Mouse (Mus musculus): ENCODE measurements around the gene Sult5a1. TPM values are rescaled to one million over a fixed set of nuclear protein-coding genes. Genes with fewer than 3 reads are reported as not detected.

The Sult5a1 gene
- polyA plus RNA-seq, 1 experiment from 2014 or later: 12.1 TPM

GRCm38 (mm10) chr8:123156070-123156773 is 1.9 kb downstream of the Sult5a1 start:
- H3K4me2 ChIP-seq (replicated peaks): no peak overlapping the region
- H3K36me3 ChIP-seq: no peaks in the 10 kb centered on the region
- H3K9ac ChIP-seq: no peak overlapping the region
- peak; percentile 71 for ATAC-seq
- no peaks in the 10 kb centered on the region for H3K27me3 ChIP-seq (replicated peaks)
- H3K27ac ChIP-seq: no peak overlapping the region
- WGBS: 64% methylated on average over 9 of the region's 9 CpGs
- H3K9me3 ChIP-seq: no peaks in the 10 kb centered on the region
- no peak overlapping the region for H3K4me3 ChIP-seq (replicated peaks)
- H3K4me1 ChIP-seq (replicated peaks): peaks cover 23% of the 10 kb centered on the region

DNA sequence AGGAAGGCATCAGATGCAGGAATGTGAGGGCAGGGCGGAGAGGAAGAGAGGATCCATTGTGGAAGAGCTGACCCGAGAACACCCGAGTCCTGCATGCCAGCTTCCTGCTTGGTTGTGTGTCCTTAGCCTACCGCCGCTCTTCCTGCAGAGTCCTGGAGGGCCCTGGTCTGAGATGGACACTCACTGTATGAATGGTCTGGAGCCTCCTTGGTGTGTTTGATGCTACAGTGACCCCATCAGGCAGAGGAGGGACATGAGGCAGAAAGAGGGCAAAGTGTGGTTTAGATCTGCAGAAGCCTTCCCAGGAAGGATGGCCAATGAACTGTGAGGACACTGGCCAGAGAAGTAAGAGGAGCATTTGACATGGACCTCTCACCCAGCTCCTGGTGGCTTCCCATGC is 2.9 kb downstream of the Sult5a1 start:
- Histone ChIP-seq H3K27me3 (replicated peaks) (no peaks in the 10 kb centered on the region), H3K9ac (no peak overlapping the region), H3K9me3 (no peaks in the 10 kb centered on the region), H3K27ac (no peak overlapping the region), H3K4me2 (replicated peaks) (no peak overlapping the region), H3K36me3 (no peaks in the 10 kb centered on the region), H3K4me1 (replicated peaks) (peaks cover 23% of the 10 kb centered on the region), H3K4me3 (replicated peaks) (no peak overlapping the region)
- ATAC-seq: no peak
- 73% methylated on average over 5 of the region's 5 CpGs for WGBS

GRCm38 (mm10) chr8:123150737-123151171 is 7.4 kb downstream of the Sult5a1 start:
- H3K9ac ChIP-seq: no peak overlapping the region
- H3K9me3 ChIP-seq: no peaks in the 10 kb centered on the region
- H3K4me1 ChIP-seq (replicated peaks): peaks cover 5% of the 10 kb centered on the region; the same call in 1 of the 2 replicates
- H3K27me3 ChIP-seq (replicated peaks): no peaks in the 10 kb centered on the region
- H3K4me2 ChIP-seq (replicated peaks): no peak overlapping the region
- WGBS: 31% methylated on average over 9 of the region's 9 CpGs
- ATAC-seq: peak; percentile 76
- H3K4me3 ChIP-seq (replicated peaks): no peak overlapping the region
- peak overlapping the region; percentile 63 for H3K27ac ChIP-seq
- no peaks in the 10 kb centered on the region for H3K36me3 ChIP-seq

- Histone ChIP-seq H3K9ac (no peak overlapping the region), H3K36me3 (no peaks in the 10 kb centered on the region)
Measured at GRCm38 (mm10) chr8:123146390-123146789, 11.7 kb downstream of the Sult5a1 start.

GRCm38 (mm10) chr8:123145279-123145678 is 12.8 kb downstream of the Sult5a1 start:
- Histone ChIP-seq H3K9me3 (no peaks in the 10 kb centered on the region), H3K27ac (no peak overlapping the region), H3K4me3 (replicated peaks) (no peak overlapping the region), H3K27me3 (replicated peaks) (no peaks in the 10 kb centered on the region), H3K36me3 (no peaks in the 10 kb centered on the region), H3K4me1 (replicated peaks) (no peaks in the 10 kb centered on the region), H3K4me2 (replicated peaks) (no peak overlapping the region), H3K9ac (no peak overlapping the region)
- 57% methylated on average over 6 of the region's 6 CpGs for WGBS
- no peak for ATAC-seq

More at GRCm38 (mm10) chr8:123146390-123146789, 11.7 kb downstream of the Sult5a1 start:
- Histone ChIP-seq H3K4me2 (replicated peaks) (no peak overlapping the region), H3K9me3 (no peaks in the 10 kb centered on the region), H3K4me1 (replicated peaks) (no peaks in the 10 kb centered on the region), H3K27me3 (replicated peaks) (no peaks in the 10 kb centered on the region), H3K4me3 (replicated peaks) (no peak overlapping the region), H3K27ac (peak overlapping the region; percentile 61)
- ATAC-seq: no peak
- 54% methylated on average over 7 of the region's 7 CpGs for WGBS

DNA sequence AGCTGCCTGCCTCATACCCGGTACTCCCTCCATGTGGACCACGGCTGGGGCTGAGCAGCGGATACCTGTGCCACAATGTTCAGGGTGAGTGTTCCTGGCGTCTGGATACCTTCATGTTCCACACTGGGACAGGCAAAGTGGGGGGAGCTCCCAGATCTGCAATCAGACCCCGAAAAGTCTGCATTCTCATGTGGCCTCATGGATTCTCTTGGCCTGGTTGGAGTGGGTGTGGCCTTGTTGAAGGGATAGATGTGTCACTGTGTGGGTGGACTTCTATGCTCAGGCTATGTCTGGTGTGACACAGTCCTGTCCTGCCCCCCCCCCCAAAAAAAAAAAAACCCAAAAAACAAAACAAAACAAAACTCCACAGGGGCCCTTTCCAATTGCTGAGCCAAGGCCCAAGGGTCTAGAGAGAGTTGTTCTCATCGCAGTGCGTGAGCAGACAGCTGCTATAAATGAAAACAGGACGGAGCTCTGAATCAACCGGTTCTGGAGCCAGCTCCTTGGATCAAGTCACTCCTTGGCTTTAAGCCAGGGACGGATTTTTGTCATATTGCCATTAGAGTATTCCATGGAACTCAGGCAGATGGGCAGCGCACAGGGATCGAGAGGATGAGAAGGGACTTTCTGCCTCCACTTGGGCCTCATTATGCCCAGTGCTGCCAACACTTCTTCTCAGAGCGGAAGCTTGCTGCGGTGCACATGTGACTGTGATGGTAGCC is 16.2 kb downstream of the Sult5a1 start:
- ATAC-seq: 0 out of 2 replicates have a peak, but pooled peaks have one; percentile 43
- no peaks in the 10 kb centered on the region for H3K27me3 ChIP-seq (replicated peaks)
- 63% methylated on average over 14 of the region's 14 CpGs for WGBS

GRCm38 (mm10) chr8:123138741-123139140 is 19.4 kb downstream of the Sult5a1 start:
- no peak for ATAC-seq
- H3K4me1 ChIP-seq (replicated peaks): peaks cover 9% of the 10 kb centered on the region; the same call in 1 of the 2 replicates
- H3K27me3 ChIP-seq (replicated peaks): no peaks in the 10 kb centered on the region
- no peaks in the 10 kb centered on the region for H3K36me3 ChIP-seq
- no peak overlapping the region for H3K4me3 ChIP-seq (replicated peaks)
- no peak overlapping the region for H3K27ac ChIP-seq
- no peaks in the 10 kb centered on the region for H3K9me3 ChIP-seq
- no peak overlapping the region for H3K9ac ChIP-seq
- WGBS: 59% methylated on average over 4 of the region's 4 CpGs
- H3K4me2 ChIP-seq (replicated peaks): no peak overlapping the region

More for the DNA sequence above, 16.2 kb downstream of the Sult5a1 start:
- peaks cover 9% of the 10 kb centered on the region; the same call in 1 of the 2 replicates for H3K4me1 ChIP-seq (replicated peaks)
- no peaks in the 10 kb centered on the region for H3K9me3 ChIP-seq
- no peaks in the 10 kb centered on the region for H3K36me3 ChIP-seq
- peak overlapping the region; percentile 77 for H3K27ac ChIP-seq
- no peak overlapping the region for H3K4me3 ChIP-seq (replicated peaks)
- no peak overlapping the region for H3K4me2 ChIP-seq (replicated peaks)
- H3K9ac ChIP-seq: no peak overlapping the region

- H3K4me2 ChIP-seq (replicated peaks): no peak overlapping the region
- peaks cover 9% of the 10 kb centered on the region; the same call in 1 of the 2 replicates for H3K4me1 ChIP-seq (replicated peaks)
- peak overlapping the region; percentile 74 for H3K27ac ChIP-seq
- no peak overlapping the region for H3K9ac ChIP-seq
- H3K27me3 ChIP-seq (replicated peaks): no peaks in the 10 kb centered on the region
- no peaks in the 10 kb centered on the region for H3K36me3 ChIP-seq
- ATAC-seq: peak; percentile 89
- WGBS: 11% methylated on average over 2 of the region's 2 CpGs
- no peaks in the 10 kb centered on the region for H3K9me3 ChIP-seq
- no peak overlapping the region for H3K4me3 ChIP-seq (replicated peaks)
Measured at GRCm38 (mm10) chr8:123137645-123138077, 20.5 kb downstream of the Sult5a1 start.

DNA sequence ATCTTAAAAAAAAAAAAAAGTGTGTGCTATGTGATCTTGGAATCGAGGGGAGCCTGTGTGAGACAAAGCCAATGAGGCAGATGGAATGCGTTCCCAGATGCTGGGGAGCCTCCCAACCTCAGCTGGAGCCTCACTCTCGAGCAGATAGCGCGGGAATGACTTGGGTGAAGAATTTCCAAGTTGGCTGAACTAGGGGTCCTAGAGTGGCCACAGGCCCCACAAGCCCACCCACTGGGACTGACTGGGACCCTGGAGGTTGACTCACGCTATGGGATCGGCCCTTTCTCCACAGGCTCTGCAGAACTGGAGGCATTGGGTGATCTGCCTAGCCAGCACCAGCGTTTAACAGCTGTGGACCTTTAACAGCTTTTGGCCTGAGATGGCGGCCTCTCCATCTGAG is 21.8 kb downstream of the Sult5a1 start:
- 70% methylated on average over 9 of the region's 9 CpGs for WGBS
- H3K27ac ChIP-seq: no peak overlapping the region
- ATAC-seq: no peak

DNA sequence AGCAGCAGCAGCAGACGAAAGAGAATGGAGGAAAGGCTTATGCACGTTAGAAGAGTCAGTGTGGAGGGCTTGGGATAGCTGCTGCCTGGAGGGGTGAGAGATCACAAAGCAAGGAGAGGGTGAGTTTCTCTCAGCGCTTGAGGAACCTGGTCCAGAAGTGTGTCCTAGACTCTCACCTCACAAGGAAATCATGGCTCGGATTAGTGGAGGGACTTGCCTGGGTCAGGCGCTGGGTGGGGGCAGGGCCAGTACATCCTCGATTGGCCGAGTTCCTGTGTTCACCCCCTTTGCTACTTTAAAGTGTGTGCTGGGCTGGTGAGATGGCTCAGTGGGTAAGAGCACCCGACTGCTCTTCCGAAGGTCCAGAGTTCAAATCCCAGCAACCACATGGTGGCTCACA is 22.3 kb downstream of the Sult5a1 start:
- Histone ChIP-seq H3K4me1 (replicated peaks) (peaks cover 9% of the 10 kb centered on the region; the same call in 1 of the 2 replicates), H3K9me3 (no peaks in the 10 kb centered on the region)

More for the DNA sequence above, 21.8 kb downstream of the Sult5a1 start:
- H3K36me3 ChIP-seq: no peaks in the 10 kb centered on the region
- H3K4me1 ChIP-seq (replicated peaks): peaks cover 9% of the 10 kb centered on the region; the same call in 1 of the 2 replicates
- H3K9me3 ChIP-seq: no peaks in the 10 kb centered on the region
- no peaks in the 10 kb centered on the region for H3K27me3 ChIP-seq (replicated peaks)
- no peak overlapping the region for H3K4me3 ChIP-seq (replicated peaks)
- no peak overlapping the region for H3K9ac ChIP-seq
- no peak overlapping the region for H3K4me2 ChIP-seq (replicated peaks)

GRCm38 (mm10) chr8:123135406-123135805 is 22.7 kb downstream of the Sult5a1 start:
- Histone ChIP-seq H3K27me3 (replicated peaks) (no peaks in the 10 kb centered on the region), H3K27ac (peak overlapping the region; percentile 32; the same call in 1 of the 2 replicates), H3K9me3 (no peaks in the 10 kb centered on the region), H3K36me3 (no peaks in the 10 kb centered on the region), H3K4me1 (replicated peaks) (peaks cover 9% of the 10 kb centered on the region; the same call in 1 of the 2 replicates), H3K9ac (no peak overlapping the region), H3K4me3 (replicated peaks) (no peak overlapping the region), H3K4me2 (replicated peaks) (no peak overlapping the region)
- no peak for ATAC-seq
- 38% methylated on average over 7 of the region's 7 CpGs for WGBS

More for the DNA sequence above, 22.3 kb downstream of the Sult5a1 start:
- Histone ChIP-seq H3K4me3 (replicated peaks) (no peak overlapping the region), H3K36me3 (no peaks in the 10 kb centered on the region), H3K9ac (no peak overlapping the region), H3K27ac (peak overlapping the region; percentile 32; the same call in 1 of the 2 replicates), H3K27me3 (replicated peaks) (no peaks in the 10 kb centered on the region), H3K4me2 (replicated peaks) (no peak overlapping the region)
- 52% methylated on average over 9 of the region's 9 CpGs for WGBS
- ATAC-seq: no peak

DNA sequence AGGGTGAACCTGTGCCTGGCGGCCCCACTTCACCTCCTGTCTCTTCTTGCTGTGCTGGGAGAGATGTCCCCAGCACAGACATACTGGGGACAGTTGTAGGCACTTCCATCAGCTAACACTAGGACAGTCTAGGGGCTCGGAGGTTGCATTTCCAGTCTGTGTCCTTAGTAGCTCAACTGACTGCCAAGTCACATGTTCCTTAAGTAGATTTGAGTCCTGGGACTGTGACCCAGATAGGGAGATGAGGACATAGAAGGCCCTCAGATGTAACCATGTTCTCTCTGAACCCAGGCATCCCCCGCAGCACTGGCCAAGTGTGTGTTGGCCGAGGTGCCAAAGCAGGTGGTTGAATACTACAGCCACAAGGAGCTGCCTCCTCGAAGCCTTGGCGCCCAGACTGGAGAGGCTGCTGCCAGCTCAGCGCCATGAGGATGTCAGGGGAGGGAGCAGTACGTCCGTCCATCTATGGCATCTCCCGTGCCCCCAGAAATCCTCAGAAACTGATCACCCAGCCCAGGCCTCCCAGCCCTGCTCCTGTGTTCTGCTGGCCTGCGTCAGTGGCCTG is 23.9 kb downstream of the Sult5a1 start:
- no peaks in the 10 kb centered on the region for H3K27me3 ChIP-seq (replicated peaks)
- H3K4me3 ChIP-seq (replicated peaks): no peak overlapping the region
- H3K36me3 ChIP-seq: no peaks in the 10 kb centered on the region
- H3K4me2 ChIP-seq (replicated peaks): no peak overlapping the region
- ATAC-seq: no peak
- no peaks in the 10 kb centered on the region for H3K9me3 ChIP-seq
- H3K27ac ChIP-seq: no peak overlapping the region
- H3K4me1 ChIP-seq (replicated peaks): peaks cover 9% of the 10 kb centered on the region; the same call in 1 of the 2 replicates
- WGBS: 89% methylated on average over 11 of the region's 11 CpGs
- no peak overlapping the region for H3K9ac ChIP-seq
